Mouse (Mus musculus) gastrocnemius, adult 18-20 months (tissue): ENCODE results near the gene Majin. TPM values are rescaled to one million over a fixed set of nuclear protein-coding genes. Genes with fewer than 3 reads are reported as not detected.
A peak's percentile ranks its signal among the peaks of the same experiment; 100 is the strongest.

Source experiments
- DNase-seq: peaks from one replicate; pipeline ENCODE4 v3.0.0; 2021; ENCODE audit warnings: low spot score
- microRNA-seq: library from miRNA; unstranded; fragments of <30 nt; microRNA quantifications from one replicate; pipeline ENCODE4 v1.2.0, GENCODE M21; 2021
- total RNA-seq, 2 experiments: library from RNA; stranded (reverse); gene quantifications; 2 replicates each; pipeline ENCODE4 v1.2.3; 2021

Gene Majin
- total RNA-seq, 2 experiments from 2014 or later, result not detected

DNA sequence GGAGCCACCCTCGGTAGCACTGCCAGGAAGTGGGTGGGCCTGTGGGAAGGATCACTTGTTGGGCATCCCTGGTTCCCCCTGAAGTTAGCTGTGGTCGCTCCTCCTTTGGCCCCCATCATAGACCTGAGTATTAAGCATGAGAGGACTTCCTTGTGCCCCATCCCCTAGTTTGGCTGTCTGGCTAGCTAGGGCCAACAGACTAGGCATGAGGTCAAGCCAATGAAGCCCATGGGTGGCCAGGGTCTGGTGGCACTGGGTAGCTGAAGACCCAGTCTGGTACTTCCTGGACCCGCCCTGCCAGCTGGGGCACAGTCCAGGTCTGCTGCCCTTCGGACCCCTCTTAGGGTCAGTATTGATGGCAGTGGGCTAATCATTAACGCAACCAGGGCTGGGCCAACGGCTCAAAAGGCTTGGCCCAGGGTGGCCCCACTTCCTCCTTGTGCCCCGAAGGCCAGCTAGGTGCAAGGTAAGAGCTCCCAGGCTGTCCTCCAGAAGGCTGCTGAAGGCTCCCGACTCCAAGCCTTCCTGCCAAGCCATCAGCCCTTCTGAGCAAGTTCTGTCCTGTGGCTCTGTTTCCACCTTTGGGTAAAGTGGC lies 78.7 kb downstream of the Majin start:
- DNase-seq, result no peak

DNA sequence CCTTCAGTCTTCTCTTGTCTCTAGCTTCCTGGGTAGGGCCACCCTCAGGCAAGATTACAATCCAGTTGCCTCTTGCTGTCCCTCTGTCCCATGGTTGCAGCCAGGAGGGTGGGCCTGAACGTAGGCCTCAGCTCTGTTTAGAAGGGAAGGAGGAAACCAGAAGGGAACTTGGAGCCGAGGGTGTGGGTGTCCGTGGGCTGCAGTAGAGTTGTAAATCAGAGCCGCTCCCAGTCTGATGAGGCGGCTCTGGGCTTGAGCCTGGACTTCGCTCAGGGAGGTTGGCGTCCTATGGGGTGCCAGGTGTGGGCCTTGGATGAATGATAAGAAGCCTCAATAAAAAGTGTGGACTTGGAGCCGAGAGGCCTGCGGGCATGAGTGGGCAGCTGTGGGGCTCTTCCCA lies 80.0 kb downstream of the Majin start:
- DNase-seq, result no peak

DNA sequence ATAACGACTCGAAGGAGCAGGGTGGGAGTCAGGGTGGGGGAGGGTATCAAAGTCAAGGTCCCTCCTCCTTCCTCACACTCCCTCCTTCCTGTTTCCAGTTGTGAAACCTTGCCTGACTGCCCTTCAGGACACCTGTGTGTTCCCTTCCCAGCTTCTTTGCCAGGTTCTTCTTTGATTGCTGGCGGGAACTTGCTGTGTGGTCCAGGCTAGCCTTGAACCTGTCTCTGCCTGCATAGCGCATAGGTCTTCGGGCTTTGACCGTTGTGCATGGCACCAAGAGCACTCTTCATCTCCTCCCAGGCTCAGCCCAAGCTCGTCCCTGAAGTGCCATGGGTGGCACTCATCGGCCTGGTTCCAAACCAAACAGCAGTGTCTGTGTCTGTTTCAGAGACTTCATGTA lies 80.8 kb downstream of the Majin start:
- DNase-seq, result no peak

DNA sequence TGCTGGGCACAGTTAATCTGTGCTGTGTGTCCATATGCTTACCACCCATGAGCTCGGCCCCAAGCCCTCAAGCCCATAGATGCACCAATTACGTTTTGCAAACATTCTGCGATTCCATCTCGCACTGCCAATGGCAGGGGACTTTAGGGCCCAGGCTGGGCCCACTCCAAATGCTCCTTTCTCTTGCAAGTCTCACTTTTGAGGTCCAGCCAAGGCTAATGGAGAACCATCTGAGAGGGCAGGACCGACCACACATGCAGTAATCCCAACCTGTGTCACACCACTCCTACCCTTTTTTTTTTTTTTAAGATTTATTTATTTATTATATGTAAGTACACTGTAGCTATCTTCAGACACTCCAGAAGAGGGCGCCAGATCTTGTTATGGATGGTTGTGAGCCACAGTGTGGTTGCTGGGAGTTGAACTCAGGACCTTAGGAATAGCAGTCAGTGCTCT lies 81.6 kb downstream of the Majin start:
- DNase-seq, result no peak

DNA sequence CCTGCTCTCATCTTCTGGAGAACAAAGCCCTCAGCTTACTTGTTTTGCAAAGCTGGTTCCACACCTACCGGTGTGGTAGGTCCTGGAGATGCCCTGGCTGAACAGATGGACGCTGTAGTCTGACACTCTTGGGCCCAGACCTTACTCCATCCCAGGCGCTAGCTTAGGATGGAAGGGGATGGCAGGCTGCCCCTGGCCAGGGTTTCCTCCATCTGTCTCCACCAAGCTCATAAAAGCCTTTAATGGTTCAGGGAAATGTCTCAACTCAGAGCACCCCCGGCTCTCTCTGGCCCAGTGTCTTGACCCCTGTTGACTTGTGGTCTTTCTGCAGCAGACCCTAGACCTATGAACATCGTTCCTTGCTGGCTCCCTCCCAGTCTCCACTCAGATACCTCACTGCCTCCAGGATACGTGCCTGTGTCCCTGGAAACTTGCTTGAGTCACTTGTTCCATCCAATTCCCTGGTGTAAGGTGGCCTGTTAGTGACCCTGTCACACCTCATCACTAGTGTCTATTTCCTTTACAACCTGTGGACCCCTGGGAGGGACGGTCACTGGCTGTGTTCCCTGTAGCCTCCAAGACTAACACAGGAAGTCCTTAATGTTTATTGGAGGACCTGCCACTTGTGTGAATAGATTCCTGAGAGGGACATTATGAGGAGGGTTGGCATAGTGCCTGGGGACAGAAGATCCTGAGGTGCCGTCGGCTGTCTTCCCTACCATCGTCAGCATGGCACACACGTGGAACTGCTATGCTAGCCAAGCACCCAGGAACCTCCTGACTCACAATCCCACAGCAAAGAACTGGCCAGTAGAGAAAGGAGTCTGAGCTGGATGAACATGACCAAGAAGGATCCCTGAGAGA lies 83.3 kb downstream of the Majin start:
- DNase-seq, result peak; percentile 29

DNA sequence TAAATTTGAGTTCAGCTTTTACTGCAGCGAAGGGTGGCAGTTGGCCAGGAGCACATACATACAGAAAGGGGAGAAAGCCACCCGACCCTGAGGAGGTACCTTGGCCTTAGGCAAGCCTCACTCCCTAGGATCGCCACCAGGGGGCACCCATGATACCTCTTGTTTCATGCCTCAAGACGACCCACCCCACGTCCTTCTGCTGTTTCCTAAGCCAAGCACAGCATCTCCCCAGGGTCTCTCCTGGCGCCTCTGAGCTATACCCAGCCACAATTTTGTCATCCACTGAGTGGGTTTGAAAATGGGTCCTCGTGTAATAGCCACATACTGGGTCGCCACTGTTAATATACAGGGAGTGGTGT lies 84.0 kb downstream of the Majin start:
- DNase-seq, result peak; percentile 90

DNA sequence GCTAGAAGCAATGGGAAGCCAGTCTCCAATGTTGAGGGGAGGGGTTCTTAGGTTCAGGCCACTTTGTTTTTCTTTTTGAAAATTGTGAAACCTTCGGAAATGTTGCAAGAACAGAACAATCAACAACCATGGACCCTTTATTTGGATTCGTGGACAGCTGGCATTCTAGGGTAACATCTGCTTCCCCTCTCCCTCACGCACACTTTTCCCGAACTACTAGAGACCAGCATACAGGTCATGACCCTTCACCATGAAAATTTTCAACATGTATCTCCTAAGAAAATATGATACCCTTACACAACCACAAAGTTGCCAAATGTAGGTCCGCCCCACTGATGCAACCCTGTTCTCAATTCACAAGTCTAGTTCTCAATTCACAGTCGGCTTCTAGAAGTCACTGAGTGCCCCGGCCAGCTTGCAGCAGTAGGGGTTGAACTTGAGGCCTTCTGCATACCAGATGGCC lies 84.5 kb downstream of the Majin start:
- peak; percentile 32 for DNase-seq

DNA sequence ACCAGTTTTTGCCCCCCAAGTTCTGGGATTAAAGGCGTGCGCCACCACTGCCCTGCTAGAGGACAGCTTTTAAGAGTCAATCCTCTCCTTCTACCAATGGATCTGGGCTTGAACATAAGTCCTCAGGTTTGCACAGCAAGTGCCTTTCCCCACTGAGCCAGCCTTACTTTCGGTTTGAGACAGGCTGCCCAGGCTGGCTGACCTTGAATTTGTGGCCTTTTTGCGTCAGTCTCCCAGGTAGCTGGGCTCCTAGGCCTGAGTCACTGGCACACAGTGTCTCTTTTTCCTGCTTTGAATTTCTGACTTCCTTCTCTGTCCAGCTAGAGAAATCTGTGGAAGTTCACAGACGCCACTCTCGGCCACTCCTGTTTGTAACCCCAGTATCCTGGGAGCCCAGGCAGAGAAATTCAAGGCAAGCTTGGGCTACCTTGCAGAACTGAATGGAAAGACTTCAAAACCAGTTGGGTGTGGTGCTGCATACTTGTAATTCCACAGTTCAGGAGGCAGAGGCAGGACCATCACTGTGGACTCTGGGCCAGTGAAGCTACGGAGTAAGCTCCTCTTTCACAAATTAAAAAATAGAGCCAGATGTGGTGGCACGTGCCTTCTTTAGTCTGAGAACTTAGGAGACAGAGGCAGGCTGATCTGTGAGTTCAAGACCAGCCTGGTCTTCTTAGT lies 85.7 kb downstream of the Majin start:
- DNase-seq, result no peak

DNA sequence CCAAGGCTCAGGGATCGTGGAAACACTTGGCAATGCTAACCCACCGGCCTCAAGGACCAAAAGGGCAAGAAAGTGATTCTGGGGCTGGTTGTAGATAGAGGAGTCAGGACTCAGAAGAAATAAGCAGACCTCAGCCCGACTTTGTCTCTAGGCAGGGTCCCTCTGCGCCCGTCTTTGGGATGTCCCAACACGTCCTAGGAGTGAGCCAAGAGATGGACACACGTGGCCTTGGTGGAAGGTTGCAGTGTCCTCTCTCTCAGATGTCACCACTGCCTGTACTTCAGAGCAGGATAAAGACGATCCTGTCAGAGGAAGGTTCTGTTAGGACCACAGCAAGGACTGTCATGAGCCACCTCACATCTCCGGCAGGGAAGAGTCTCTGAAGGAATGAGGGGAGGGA lies 86.5 kb downstream of the Majin start:
- DNase-seq, result no peak

DNA sequence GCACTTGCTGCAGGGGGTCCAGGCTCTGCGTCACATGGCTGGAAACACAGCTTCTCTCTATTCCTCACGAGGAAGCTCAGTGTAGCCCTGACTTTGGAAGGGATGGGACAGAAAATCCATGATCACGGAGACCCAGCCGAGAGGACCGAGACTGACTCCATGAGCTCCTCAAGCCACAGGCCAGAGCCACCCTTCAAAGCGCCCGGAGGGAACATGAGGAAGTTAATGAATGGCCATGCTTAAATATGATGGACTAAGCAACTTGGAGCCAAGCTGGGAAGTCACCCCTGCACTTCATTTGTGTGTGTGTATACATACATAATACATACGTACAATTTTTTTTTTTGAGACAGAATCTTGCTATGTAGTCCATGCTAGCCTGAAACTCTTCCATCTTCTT lies 87.0 kb downstream of the Majin start:
- DNase-seq, result no peak

DNA sequence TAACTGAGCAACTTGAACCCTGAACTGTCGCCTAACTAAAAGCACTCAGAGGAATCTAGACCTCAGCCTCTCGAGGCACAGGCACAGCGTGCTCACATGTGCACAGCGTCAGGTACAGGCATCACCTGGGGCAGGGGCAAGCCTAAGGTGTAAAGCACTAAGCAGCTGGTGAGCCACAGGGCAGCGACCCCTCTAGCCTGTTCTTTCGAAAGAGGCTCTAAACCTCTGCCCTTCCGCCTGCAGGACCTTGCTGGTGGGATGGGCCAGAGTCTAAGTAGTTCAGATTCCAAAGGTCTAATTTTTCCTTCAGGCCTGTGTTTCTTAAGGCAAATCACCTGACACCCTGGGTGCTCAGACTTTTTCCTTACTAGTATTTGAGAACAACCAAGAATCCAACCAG lies 87.9 kb downstream of the Majin start:
- DNase-seq, result no peak

DNA sequence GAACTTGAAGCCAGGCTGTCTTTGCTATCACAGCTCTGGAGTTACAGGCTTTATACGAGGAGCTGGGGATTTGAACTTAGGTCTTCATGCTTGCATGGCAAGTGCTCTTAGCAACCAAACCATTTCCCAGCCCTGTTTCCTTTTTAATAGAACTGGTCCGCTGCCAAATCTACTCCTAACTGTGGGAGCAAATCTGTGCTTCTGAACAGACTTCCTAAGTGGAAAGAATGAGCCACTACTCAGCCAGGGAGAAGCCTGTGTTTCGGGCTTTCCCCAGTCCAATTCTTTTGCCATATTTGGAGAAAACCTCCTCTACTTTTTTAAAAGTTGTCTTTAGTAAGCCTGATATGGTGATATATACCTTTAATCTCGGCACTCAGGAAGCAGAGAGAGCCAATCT lies 88.5 kb downstream of the Majin start:
- peak; percentile 50 for DNase-seq

DNA sequence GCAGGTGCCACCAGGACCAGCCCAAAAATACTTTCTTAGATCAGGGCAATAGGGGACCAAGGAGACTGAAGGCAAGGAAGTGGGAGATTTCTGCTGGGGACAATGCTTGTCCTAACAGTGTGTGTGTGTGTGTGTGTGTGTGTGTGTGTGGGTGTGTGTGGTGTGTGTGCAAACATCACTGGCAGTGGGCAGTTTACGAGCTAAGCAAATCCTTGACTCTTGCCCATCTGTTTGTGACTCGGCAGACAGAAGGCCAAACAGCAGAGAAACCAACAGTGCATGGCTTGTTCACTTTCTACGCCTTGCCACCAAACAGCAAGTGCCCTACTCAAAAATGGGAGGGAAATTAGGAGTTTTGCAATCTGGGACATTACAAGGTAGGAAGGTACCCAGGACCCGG lies 89.4 kb downstream of the Majin start:
- DNase-seq, result no peak

Small RNA genes lying within 50 kb of the gene (microRNA-seq; reads per million reads assigned to microRNA genes)
- gene Mir192, result 61.4 reads per million, percentile 53 among the genes with 10 or more reads in this experiment
- gene Mir194-2, result 30.0 reads per million, percentile 42 among the genes with 10 or more reads in this experiment

Other genes with a start within 250 kb of the Majin start
- 1 to 10 TPM; 6.2 to 8.7 TPM for gene Pola2, start 220.2 kb upstream of the Majin start, total RNA-seq
- not detected for gene Slc22a20, start 198.2 kb upstream of the Majin start, total RNA-seq
- gene Capn1, start 168.5 kb upstream of the Majin start, total RNA-seq, result 10 to 100 TPM; 89.8 to 91.1 TPM
- gene Syvn1, start 137.8 kb upstream of the Majin start, total RNA-seq, result 10 to 100 TPM; 18.4 to 20.5 TPM
- gene Mrpl49, start 126.6 kb upstream of the Majin start, total RNA-seq, result 10 to 100 TPM; 27.5 to 29.3 TPM
- 100 to 1,000 TPM; 425 to 500 TPM for gene Fau, start 126.5 kb upstream of the Majin start, total RNA-seq
- 10 to 100 TPM in 1 of 2 experiments, 1 to 10 TPM in 1; 9.5 to 10.2 TPM for gene Znhit2, start 123.2 kb upstream of the Majin start, total RNA-seq
- gene Tm7sf2, start 116.0 kb upstream of the Majin start, total RNA-seq, result 1 to 10 TPM; 5.9 to 6.2 TPM
- gene Vps51, start 107.2 kb upstream of the Majin start, total RNA-seq, result 10 to 100 TPM; 17.5 to 23.8 TPM
- not detected for gene Tmem262, start 104.4 kb upstream of the Majin start, total RNA-seq
- gene Gm28374, start 102.1 kb upstream of the Majin start, total RNA-seq, result not detected
- gene Zfpl1, start 99.4 kb upstream of the Majin start, total RNA-seq, result 10 to 100 TPM; 13.5 to 14.8 TPM
- gene Cdca5, start 99.4 kb upstream of the Majin start, total RNA-seq, result not detected
- not detected for gene AC131692.1, start 90.0 kb upstream of the Majin start, total RNA-seq
- gene Naaladl1, start 78.6 kb upstream of the Majin start, total RNA-seq, result not detected
- gene Sac3d1, start 65.7 kb upstream of the Majin start, total RNA-seq, result 1 to 10 TPM; 8.6 to 9.7 TPM
- gene Snx15, start 56.1 kb upstream of the Majin start, total RNA-seq, result 10 to 100 TPM in 1 of 2 experiments, 1 to 10 TPM in 1; 9.7 to 10.9 TPM
- gene Batf2, start 43.4 kb upstream of the Majin start, total RNA-seq, result under 1 TPM; 0.37 to 0.43 TPM
- 10 to 100 TPM; 73.7 to 73.9 TPM for gene Arl2, start 42.8 kb upstream of the Majin start, total RNA-seq
- gene Gpha2, start 42.0 kb downstream of the Majin start, total RNA-seq, result not detected
- 10 to 100 TPM; 34.9 to 38.2 TPM for gene Ppp2r5b, start 51.5 kb downstream of the Majin start, total RNA-seq
- gene Atg2a, start 57.3 kb downstream of the Majin start, total RNA-seq, result 10 to 100 TPM; 16.7 to 20.0 TPM
- gene Ehd1, start 92.3 kb downstream of the Majin start, total RNA-seq, result 10 to 100 TPM; 30.2 to 40.3 TPM
- 1 to 10 TPM; 6.4 to 8.8 TPM for gene Cdc42bpg, start 122.1 kb downstream of the Majin start, total RNA-seq
- 1 to 10 TPM; 6.2 to 6.9 TPM for gene Men1, start 150.6 kb downstream of the Majin start, total RNA-seq
- 1 to 10 TPM; 7.4 to 8.3 TPM for gene Map4k2, start 156.7 kb downstream of the Majin start, total RNA-seq
- gene Sf1, start 179.3 kb downstream of the Majin start, total RNA-seq, result 10 to 100 TPM; 76.2 to 89.8 TPM
- 1,000 to 10,000 TPM; 7,185 to 8,344 TPM for gene Pygm, start 200.0 kb downstream of the Majin start, total RNA-seq
- 10 to 100 TPM in 1 of 2 experiments, 1 to 10 TPM in 1; 8.3 to 18.2 TPM for gene Rasgrp2, start 215.0 kb downstream of the Majin start, total RNA-seq
- gene Nrxn2, start 234.3 kb downstream of the Majin start, total RNA-seq, result 1 to 10 TPM; 1.1 to 1.3 TPM